Mouse (Mus musculus): ENCODE measurements around the gene Lrg1.
"Not testable (repeated sequence)": the region's sequence is repeated elsewhere in the genome, so short reads cannot be mapped to it uniquely, and the experiment has no call there.

Lrg1 gene

DNA sequence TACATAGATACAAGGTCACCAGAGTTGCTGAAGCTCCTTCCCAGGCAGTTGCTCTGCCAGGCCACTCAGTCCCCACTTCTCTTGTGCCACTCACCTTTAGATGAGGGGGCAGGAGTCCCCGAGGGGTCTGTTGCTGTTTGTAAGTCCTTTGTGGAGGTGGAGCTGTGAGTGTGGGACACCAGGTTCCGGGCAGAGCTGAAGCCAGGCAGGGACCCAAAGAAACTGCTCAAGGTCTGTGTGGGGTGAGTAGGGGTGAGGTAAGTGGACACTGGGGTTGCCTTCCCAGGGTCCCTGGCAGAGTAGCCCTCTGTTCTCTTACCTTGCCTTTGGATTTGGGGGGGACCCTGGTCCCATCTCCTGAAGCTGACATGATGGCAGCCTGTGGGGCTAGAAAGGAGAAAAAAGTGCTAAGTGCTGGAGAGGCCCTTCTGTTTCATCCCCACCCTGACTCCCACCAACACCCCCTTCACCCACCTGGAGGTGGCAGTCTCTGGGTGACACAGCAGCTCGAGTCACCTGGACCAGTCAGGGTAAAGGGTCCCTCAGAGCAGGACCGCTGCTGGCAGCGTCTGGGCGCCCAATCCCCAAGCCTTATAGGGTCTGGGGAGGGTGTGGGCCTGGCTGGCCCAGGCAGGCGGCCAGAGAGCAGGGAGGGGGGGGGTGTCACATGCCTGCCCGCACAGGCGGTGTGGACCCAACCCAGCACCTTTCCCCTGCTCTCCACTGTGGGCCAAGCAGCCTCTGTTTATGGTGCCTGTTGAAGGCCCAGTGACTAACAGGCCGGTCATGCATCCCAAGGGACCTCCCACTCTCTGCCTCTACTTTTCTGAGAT lies 12.4 kb downstream of the Lrg1 start, which contains the start of gene Plin4:
Gene Plin4, minus strand, starts transcription at position 585 of the 833 bp plus-strand sequence.
- CTCF ChIA-PET = interaction anchor here (0.5 kb wide), 1 partner anchor 73 kb away, joined by 5 read pairs; no protein-coding TSS in a partner anchor

GRCm38 (mm10) chr17:56108334-56109044 lies 13.3 kb downstream of the Lrg1 start:
- CTCF ChIA-PET = interaction anchor here (0.6 kb wide), 1 partner anchor 8 kb away, joined by 6 read pairs; no protein-coding TSS in a partner anchor

- CTCF ChIA-PET = interaction anchor here (0.6 kb wide), 1 partner anchor 9 kb away, joined by 6 read pairs; no protein-coding TSS in a partner anchor
Measured at GRCm38 (mm10) chr17:56107736-56108135, 14.1 kb downstream of the Lrg1 start.

DNA sequence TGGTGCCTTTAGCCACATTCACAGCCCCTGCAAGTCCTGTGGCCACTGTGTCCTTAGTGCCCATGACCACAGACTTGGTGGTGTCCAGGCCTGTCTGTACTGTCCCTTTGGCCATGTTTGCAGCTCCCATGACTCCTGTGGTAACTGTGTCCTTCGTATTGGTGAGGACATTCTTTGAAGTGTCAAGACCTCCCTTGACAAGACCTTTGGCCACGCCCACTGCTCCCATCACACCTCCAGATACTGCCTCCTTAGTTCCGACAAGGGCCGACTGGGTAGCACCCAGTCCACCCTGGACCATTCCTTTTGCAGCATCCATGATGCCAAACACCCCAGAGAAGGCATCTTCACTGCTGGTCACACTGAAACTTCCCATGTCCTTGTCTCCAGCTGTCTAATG lies 14.8 kb downstream of the Lrg1 start:
- CTCF ChIA-PET = no interaction called here

DNA sequence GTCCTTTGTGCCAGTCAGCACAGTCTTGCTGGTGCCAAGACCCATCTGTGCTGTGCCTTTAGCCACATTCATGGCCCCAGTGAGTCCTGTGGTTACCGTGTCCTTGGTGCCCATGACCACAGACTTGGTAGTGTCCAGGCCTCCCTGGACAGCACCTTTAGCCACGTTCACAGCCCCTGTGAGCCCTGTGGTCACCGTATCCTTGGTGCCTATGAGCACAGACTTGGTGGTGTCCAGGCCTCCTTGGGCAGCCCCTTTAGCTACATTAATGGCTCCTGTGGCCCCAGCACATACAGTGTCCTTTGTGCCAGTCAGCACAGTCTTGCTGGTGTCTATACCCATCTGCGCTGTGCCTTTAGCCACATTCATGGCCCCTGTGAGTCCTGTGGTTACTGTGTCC lies 15.4 kb downstream of the Lrg1 start:
- CTCF ChIA-PET = not testable (repeated sequence)

GRCm38 (mm10) chr17:56104821-56105220 lies 17.0 kb downstream of the Lrg1 start:
- CTCF ChIA-PET = not testable (repeated sequence)

DNA sequence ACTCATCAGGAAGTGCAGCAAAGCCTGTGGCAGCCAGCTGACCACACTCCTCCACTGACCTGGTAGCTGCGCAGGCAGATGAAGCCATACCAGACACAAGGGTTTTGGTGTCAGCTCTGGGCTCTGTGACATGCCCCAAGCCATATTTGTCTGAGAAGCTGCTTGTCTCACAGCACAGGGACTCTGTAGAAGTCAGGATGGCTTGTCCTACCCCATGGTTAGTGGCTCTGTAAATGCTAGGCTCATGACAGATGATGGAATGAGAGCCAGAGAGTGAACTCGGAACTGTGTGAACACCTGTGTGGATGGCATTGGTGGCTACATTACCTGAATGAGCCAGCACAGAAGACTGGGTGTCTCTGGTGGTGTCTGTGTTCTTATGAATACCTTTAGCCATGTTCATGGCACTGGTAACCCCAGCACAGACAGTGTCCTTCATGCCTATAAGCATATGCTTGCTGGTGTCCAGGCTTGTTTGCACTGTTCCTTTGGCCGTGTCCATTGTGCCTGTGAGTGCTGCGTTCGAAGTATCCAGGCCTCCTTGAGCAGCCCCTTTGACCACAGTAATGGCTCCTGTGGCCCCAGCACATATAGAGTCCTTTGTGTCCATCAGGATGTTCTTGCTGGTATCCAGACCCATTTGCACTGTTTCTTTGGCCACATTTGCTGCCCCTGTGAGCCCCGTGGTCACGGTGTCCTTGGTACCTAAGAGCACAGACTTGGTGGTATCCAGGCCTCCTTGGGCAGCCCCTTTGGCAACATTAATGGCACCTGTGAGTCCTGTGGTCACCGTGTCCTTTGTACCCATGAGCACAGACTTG lies 18.1 kb downstream of the Lrg1 start:
- CTCF ChIA-PET = no interaction called here

DNA sequence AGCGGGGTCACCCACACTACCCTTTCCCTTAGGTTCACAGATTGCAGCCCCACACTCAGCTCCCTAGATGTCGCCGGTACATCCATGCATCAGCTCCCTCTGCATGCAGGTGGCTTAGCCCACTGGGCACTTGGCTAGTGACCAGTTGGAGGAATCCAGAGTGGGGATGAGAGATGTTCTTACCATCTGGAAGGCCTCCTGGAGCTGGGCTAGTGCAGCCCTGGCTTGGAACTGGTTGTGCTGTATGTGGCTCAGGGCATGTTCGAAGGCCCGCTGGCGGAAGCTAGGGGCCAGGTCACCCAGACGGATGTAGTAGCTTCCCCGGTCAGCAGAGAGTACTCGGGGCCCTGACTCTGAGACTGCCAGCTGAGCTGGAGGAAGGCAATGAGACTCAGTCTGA lies 18.9 kb downstream of the Lrg1 start:
- CTCF ChIA-PET = no interaction called here

GRCm38 (mm10) chr17:56102158-56102557 lies 19.6 kb downstream of the Lrg1 start:
- CTCF ChIA-PET = no interaction called here

DNA sequence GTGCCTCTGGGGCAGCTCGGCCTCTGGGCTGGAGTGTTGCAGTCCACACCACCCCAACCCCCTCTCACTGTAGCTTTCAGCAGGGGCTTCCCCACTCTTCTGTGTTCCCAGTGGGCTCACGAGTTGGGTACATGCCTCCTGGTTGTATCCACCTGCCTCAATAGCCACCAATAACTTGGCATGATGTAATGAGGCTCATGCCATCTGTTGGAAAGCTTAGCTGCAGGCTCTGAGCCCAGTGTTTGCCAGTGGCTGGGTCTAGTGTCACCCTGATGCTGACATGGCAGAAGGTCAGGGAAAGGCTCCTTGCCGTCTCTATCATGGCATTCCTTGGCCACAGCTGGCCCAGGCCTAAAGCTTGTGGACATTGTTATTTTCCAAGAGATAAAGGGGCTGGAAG lies 21.0 kb downstream of the Lrg1 start:
- CTCF ChIA-PET = no interaction called here

DNA sequence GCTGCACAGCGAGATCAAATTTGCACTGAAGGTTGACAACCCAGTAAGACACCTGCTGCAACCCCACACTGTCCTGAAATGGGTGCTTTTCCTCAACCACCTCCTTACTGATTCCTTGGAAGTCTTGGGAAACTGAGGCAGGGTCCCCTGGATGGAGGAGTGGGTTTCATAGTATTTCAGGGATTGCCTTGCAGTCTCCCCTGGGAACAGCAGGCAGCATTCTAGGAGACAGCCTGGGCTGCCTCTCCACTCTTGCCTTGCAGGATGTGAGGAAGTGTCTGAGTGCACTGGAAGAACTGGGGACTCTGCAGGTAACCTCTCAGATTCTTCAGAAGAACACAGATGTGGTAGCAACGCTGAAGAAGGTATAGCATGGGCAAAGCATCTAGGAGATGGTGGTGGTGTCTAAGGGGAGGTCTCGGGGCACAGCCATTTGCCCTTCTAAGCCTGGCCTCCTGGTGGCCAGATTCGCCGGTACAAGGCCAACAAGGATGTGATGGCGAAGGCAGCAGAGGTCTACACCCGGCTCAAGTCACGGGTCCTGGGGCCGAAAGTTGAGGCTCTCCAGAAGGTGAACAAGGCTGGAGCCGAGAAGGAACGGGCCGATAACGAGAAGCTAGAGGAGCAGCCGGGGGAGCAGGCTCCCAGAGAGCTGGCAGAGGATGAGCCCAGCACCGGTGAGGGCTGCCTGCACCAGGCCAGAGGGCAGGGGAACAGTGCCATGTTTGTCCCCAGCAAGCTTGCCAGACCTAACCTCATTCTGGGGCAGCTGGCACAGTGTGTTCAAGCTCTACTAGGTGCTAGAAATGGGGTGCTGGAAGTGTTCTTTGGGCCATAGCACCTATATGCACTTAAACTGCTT lies 22.9 kb downstream of the Lrg1 start:
- CTCF ChIA-PET = no interaction called here

DNA sequence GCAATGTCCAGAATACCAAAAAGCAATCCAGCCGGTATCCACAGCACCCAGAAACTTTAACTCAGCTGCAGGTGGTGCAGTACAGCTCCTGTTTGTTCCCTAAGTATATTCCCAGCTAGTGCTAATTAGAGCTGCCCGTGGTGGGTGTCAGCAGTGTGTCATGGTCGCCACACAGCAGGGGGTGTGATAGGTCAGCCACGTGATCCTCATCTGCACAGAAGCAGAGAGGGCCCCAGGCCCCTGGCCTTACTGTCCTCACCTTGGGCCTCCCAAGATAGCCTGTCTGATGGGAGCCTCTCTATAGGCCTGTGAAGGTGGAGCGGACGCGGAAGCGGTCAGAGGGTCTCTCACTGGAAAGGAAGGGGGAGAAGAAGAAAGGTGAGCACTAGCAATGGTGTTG lies 23.6 kb downstream of the Lrg1 start:
- CTCF ChIA-PET = no interaction called here

- CTCF ChIA-PET = no interaction called here
Measured at GRCm38 (mm10) chr17:56096883-56097282, 24.9 kb downstream of the Lrg1 start.

- CTCF ChIA-PET = interaction anchor here (0.6 to 0.9 kb wide), 2 partner anchors 11 to 21 kb away, joined by 5 to 6 read pairs; no protein-coding TSS in a partner anchor
Measured at GRCm38 (mm10) chr17:56092794-56093193, 29.0 kb downstream of the Lrg1 start.

DNA sequence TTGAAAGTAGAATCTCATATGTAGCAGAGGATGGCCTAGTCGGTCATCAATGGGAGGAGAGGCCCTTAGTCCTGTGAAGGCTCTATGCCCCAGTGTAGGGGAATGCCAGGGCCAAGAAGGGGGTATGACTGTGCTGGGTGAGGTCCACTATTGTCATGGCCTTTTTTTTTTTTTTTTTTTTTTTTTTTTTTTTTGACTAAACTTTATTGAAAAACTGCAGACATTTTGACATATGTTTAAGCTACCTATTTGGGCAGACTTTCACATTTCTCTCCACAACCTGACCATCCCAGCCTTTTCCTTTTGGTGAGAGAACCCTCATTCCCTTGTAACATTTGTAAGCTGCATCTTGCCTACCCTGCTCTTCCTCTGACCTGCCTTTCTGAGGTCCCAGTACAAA lies 29.5 kb downstream of the Lrg1 start:
- CTCF ChIA-PET = interaction anchor here (0.6 to 0.9 kb wide), 2 partner anchors 10 to 21 kb away, joined by 5 to 6 read pairs; no protein-coding TSS in a partner anchor

DNA sequence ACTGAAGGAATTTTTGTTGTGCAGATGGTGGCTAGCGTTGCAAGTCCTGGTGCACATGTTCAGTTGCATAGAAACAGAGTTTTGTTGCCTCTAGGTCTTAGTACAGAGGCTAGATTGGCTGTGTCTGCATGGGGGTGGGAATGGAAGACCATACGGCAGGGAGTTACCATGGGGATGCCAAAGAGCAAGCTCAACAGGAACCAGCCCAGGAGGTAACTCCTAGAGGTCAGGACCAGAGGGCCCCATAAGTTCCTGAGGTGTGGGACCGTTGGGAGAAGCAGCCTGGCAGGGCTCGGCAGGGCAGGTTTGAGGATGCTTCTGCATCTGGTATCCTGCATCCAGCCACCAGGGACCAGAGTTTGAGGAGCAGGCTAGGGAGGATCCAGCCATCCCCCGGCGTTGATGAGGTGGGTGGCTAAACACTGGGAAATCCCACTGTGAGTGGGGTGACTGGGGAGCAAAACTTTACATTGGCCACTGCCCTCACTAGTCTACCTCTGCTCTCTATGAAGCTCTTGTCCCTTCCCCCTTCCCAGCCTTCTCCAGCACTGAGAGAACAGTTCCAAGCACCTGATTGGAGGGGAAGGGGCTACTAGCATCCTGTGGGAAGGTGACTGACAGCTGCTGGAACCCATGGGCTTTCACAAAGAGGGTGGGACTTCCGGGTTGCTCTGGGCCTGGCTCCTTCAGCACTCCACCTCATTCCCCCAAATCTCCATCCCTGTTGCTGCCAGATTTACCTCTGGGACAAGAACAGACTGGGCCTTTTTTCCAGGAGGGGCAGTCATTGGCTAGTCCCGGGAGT lies 40.8 kb downstream of the Lrg1 start:
- CTCF ChIA-PET = no interaction called here

GRCm38 (mm10) chr17:56079921-56080320 lies 41.9 kb downstream of the Lrg1 start:
- CTCF ChIA-PET = no interaction called here

GRCm38 (mm10) chr17:56078880-56079795 lies 42.7 kb downstream of the Lrg1 start, which contains the start of gene Hdgfl2:
Hdgfl2 (plus strand) TSS chr17:56079634.
- CTCF ChIA-PET = interaction anchor here (0.6 to 1.3 kb wide), 2 partner anchors 39 to 54 kb away, joined by 3 read pairs; partner anchors contain the start of gene Chaf1a

DNA sequence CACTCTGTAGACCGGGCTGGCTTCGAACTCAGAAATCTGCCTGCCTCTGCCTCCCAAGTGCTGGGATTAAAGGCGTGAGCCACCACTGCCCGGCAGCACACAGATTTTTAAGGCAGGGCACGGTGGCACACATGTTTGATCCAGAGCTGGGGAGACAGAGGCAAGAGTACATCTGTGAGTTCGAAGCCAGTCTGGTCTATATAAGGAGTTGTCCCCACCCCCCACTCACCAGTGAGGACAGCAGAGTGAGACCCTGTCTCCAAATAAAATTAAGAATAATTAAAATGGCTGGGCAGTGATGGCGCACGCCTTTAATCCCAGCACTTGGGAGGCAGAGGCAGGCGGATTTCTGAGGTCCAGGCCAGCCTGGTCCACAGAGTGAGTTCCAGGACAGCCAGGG lies 43.4 kb downstream of the Lrg1 start:
- CTCF ChIA-PET = interaction anchor here (1.3 kb wide), 1 partner anchor 38 kb away, joined by 3 read pairs; the partner anchor contains the start of gene Chaf1a
